Mouse (Mus musculus) fibroblast of lung, adult 2 months (primary cell): Measurements from ENCODE around the gene Ece1.

ENCODE experiments used
- DNase-seq: peaks from one replicate; pipeline ENCODE4 v3.0.0-alpha.2; 2011; ENCODE audit warnings: low read depth

Ece1 gene

GRCm38 (mm10) chr4:137855741-137856341 is 6.2 kb upstream of the Ece1 start:
- DNase-seq: no peak

GRCm38 (mm10) chr4:137857116-137857515 is 4.9 kb upstream of the Ece1 start:
- DNase-seq: no peak

GRCm38 (mm10) chr4:137858371-137858770 is 3.7 kb upstream of the Ece1 start:
- DNase-seq: no peak

- DNase-seq: no peak
Measured at GRCm38 (mm10) chr4:137861461-137862011, 501 bp upstream of the Ece1 start.

GRCm38 (mm10) chr4:137862516-137863240 is 641 bp downstream of the Ece1 start:
- no peak for DNase-seq

GRCm38 (mm10) chr4:137864031-137864430 is 2.0 kb downstream of the Ece1 start:
- no peak for DNase-seq

- DNase-seq: no peak
Measured at GRCm38 (mm10) chr4:137864769-137865168, 2.7 kb downstream of the Ece1 start.

GRCm38 (mm10) chr4:137865221-137865641 is 3.2 kb downstream of the Ece1 start:
- no peak for DNase-seq

GRCm38 (mm10) chr4:137866206-137866863 is 4.3 kb downstream of the Ece1 start:
- no peak for DNase-seq

- DNase-seq: no peak
Measured at GRCm38 (mm10) chr4:137867225-137867624, 5.2 kb downstream of the Ece1 start.

GRCm38 (mm10) chr4:137867675-137868257 is 5.7 kb downstream of the Ece1 start:
- DNase-seq: peak; percentile 44

GRCm38 (mm10) chr4:137869667-137870274 is 7.7 kb downstream of the Ece1 start:
- no peak for DNase-seq

GRCm38 (mm10) chr4:137870979-137871378 is 8.9 kb downstream of the Ece1 start:
- no peak for DNase-seq

- DNase-seq: no peak
Measured at GRCm38 (mm10) chr4:137871431-137871830, 9.4 kb downstream of the Ece1 start.

- DNase-seq: no peak
Measured at GRCm38 (mm10) chr4:137874337-137874736, 12.3 kb downstream of the Ece1 start.

GRCm38 (mm10) chr4:137874826-137875225 is 12.8 kb downstream of the Ece1 start:
- DNase-seq: no peak

- DNase-seq: no peak
Measured at GRCm38 (mm10) chr4:137875466-137876092, 13.5 kb downstream of the Ece1 start.

- DNase-seq: no peak
Measured at GRCm38 (mm10) chr4:137876834-137877233, 14.8 kb downstream of the Ece1 start.

GRCm38 (mm10) chr4:137877432-137877881 is 15.4 kb downstream of the Ece1 start:
- no peak for DNase-seq

GRCm38 (mm10) chr4:137879383-137880156 is 17.5 kb downstream of the Ece1 start:
- DNase-seq: no peak

GRCm38 (mm10) chr4:137881445-137881844 is 19.4 kb downstream of the Ece1 start:
- DNase-seq: no peak
